Mouse (Mus musculus) heart, adult 2 months (tissue): ENCODE data around the gene Cdcp2.

Source experiments
- CTCF ChIP-seq: fragments of 200-600 bp; IDR thresholded peaks from 2 replicates; pipeline ENCODE4 v1.8.1; 2022; ENCODE audit warnings: antibody characterized with exemption, mild to moderate bottlenecking, moderate library complexity
- POLR2A ChIP-seq: fragments of 200-500 bp; IDR thresholded peaks from 2 replicates; pipeline ENCODE4 v1.6.1; 2011; ENCODE audit warnings: mild to moderate bottlenecking, low read depth, low read length, control low read depth; ENCODE audit not compliant: insufficient read depth

GRCm38 (mm10) chr4:107156983-107157401 is 60.3 kb downstream of the Cdcp2 start:
- no peak for TF ChIP-seq CTCF
- no peak for TF ChIP-seq POLR2A
